Mouse (Mus musculus): ENCODE data around the gene Acsf2. TPM values are rescaled to one million over a fixed set of nuclear protein-coding genes. Genes with fewer than 3 reads are reported as not detected.

The Acsf2 gene
- polyA plus RNA-seq, 1 experiment from 2014 or later: 7.0 TPM

DNA sequence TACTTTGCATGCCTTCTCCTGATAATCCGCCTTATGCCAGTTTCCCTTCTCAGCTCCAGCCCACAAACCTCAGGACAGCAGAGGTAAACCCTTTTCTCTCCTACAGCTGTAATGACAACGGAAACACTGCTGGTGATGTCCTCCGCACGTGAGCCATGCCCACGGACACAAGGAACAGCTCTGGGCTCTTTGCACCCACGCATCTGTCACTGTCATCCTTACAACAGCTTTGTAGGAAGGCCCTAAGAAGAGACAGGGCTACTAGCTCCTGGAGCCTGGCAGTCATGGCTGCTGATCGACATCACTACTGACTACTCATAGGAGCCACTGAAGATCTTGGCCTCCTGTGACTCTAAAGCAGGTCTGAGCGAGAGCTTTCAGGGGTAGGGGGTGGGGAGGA lies 68.5 kb downstream of the Acsf2 start:
- Histone ChIP-seq H3K4me2 (ENCODE audit: low read length) (no peak overlapping the region), H3K36me3 (ENCODE audit: insufficient read depth, low read length) (no peaks in the 10 kb centered on the region), H3K4me1 (replicated peaks; ENCODE audit: insufficient read depth, low read length) (no peaks in the 10 kb centered on the region), H3K4me3 (replicated peaks; ENCODE audit: low read depth, low read length) (no peak overlapping the region), H3K9ac (ENCODE audit: low read depth, low read length) (no peak overlapping the region), H3K9me3 (replicated peaks; ENCODE audit: low read length) (no peaks in the 10 kb centered on the region), H3K27me3 (ENCODE audit: insufficient read depth, low read length) (no peaks in the 10 kb centered on the region), H3K27ac (no peak overlapping the region)
- ATAC-seq (replicated peaks; ENCODE audit: low FRiP score, low read depth) (no peak), DNase-seq (ENCODE audit: low spot score) (no peak)
- 78% methylated on average over 8 of the region's 8 CpGs for WGBS
- TF ChIP-seq CTCF (IDR thresholded peaks at IDR 0.05; ENCODE audit: low read depth): no peak

- 52% methylated on average over 3 of the region's 3 CpGs for WGBS
- Histone ChIP-seq H3K27me3 (ENCODE audit: insufficient read depth, low read length) (no peaks in the 10 kb centered on the region), H3K27ac (no peak overlapping the region), H3K9ac (ENCODE audit: low read depth, low read length) (no peak overlapping the region), H3K36me3 (ENCODE audit: insufficient read depth, low read length) (no peaks in the 10 kb centered on the region), H3K4me2 (ENCODE audit: low read length) (no peak overlapping the region), H3K4me1 (replicated peaks; ENCODE audit: insufficient read depth, low read length) (no peaks in the 10 kb centered on the region), H3K9me3 (replicated peaks; ENCODE audit: low read length) (no peaks in the 10 kb centered on the region), H3K4me3 (replicated peaks; ENCODE audit: low read depth, low read length) (no peak overlapping the region)
- TF ChIP-seq CTCF (IDR thresholded peaks at IDR 0.05; ENCODE audit: low read depth): no peak
- ATAC-seq (replicated peaks; ENCODE audit: low FRiP score, low read depth) (no peak), DNase-seq (ENCODE audit: low spot score) (peak; percentile 51)
Measured at GRCm38 (mm10) chr11:94528879-94529278, 72.8 kb downstream of the Acsf2 start.

DNA sequence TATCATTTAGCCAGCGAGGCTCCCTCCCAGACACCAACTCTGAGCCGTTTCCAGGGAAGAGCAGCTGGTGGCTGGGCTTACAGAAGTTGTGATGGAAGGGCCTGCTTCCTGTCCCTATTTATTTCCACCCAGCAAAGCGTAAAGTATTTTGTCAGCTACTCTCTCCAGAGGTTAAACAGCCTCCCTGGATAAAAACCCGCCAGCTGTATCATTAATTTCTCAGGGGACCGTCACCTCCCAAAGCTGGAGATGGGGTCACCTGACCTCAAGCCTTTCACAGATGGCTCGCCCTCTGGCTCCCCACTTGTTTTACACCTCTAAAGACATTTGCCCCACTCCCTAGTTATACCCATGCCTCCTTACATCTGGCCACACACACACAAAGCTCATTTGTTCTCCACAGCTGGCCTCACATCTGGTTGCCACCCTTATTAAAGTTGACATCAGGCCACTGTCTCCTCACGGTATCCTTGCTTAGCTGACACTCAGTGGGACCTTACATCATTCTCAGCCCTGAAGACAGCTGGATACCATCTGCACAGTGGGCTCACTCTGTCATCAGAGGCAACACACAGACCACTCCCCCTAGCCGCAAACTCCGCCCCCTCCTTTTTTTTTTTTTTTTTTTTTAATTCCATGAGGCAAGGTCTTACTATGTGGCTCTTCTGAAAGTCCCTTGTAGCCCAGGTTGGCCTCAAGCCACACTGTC lies 75.3 kb downstream of the Acsf2 start:
- Histone ChIP-seq H3K9me3 (replicated peaks; ENCODE audit: low read length) (no peaks in the 10 kb centered on the region), H3K4me3 (replicated peaks; ENCODE audit: low read depth, low read length) (no peak overlapping the region), H3K9ac (ENCODE audit: low read depth, low read length) (no peak overlapping the region), H3K36me3 (ENCODE audit: insufficient read depth, low read length) (no peaks in the 10 kb centered on the region), H3K27me3 (ENCODE audit: insufficient read depth, low read length) (no peaks in the 10 kb centered on the region), H3K4me2 (ENCODE audit: low read length) (no peak overlapping the region), H3K4me1 (replicated peaks; ENCODE audit: insufficient read depth, low read length) (peaks cover 10% of the 10 kb centered on the region; the same call in 1 of the 2 replicates), H3K27ac (peak overlapping the region; percentile 40)
- DNase-seq (ENCODE audit: low spot score) (peak; percentile 81), ATAC-seq (replicated peaks; ENCODE audit: low FRiP score, low read depth) (peak; percentile 79)
- 33% methylated on average over 9 of the region's 9 CpGs for WGBS
- no peak for TF ChIP-seq CTCF (IDR thresholded peaks at IDR 0.05; ENCODE audit: low read depth)

DNA sequence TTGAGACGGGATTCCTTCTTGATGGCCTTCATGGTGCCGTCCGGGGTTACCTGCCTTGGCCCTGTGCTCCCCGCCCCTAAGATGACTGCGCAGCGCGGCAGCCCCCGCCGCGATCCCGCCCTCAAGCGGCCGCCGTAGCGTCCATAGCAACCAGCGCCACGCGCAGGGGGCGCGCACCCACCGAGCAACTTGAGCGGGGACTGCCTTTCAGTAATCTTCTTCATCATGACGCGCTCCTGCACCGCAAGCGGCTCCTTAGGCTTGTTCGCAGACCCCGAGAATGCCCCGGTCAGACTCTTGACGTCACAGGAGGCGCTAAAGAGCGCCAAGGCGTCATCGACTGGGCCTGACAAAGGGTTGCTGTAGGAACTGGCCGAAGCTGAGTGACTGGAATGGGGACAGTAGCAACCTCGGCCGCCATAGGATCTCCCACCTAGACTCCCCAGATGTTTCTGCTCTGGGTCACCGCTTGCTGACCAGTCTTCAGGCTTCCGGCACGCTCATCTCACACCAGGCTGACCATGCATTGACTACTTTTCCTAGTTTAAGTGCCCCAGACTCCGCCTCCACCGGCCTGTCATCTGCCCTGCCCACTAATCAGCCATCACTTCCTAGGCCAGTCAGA lies 80.3 kb downstream of the Acsf2 start, which contains the start of gene Mycbpap:
TSS of gene Mycbpap (minus strand) at position 524 of the 625 bp plus-strand sequence.
- Histone ChIP-seq H3K4me1 (replicated peaks; ENCODE audit: insufficient read depth, low read length) (peaks cover 22% of the 10 kb centered on the region), H3K4me2 (ENCODE audit: low read length) (peak within 1 kb of the TSS; percentile 91), H3K9me3 (replicated peaks; ENCODE audit: low read length) (no peaks in the 10 kb centered on the region), H3K4me3 (replicated peaks; ENCODE audit: low read depth, low read length) (peak within 1 kb of the TSS; percentile 45), H3K27me3 (ENCODE audit: insufficient read depth, low read length) (no peaks in the 10 kb centered on the region), H3K9ac (ENCODE audit: low read depth, low read length) (peak within 1 kb of the TSS; percentile 62), H3K27ac (peak within 1 kb of the TSS; percentile 76), H3K36me3 (ENCODE audit: insufficient read depth, low read length) (no peaks in the 10 kb centered on the region)
- DNase-seq (ENCODE audit: low spot score) (peak; percentile 80), ATAC-seq (replicated peaks; ENCODE audit: low FRiP score, low read depth) (peak; percentile 55)
- TF ChIP-seq CTCF (IDR thresholded peaks at IDR 0.05; ENCODE audit: low read depth): peak; percentile 27; the same call in 1 of the 2 replicates
- under 1% methylated on average over 42 of the region's 42 CpGs for WGBS

DNA sequence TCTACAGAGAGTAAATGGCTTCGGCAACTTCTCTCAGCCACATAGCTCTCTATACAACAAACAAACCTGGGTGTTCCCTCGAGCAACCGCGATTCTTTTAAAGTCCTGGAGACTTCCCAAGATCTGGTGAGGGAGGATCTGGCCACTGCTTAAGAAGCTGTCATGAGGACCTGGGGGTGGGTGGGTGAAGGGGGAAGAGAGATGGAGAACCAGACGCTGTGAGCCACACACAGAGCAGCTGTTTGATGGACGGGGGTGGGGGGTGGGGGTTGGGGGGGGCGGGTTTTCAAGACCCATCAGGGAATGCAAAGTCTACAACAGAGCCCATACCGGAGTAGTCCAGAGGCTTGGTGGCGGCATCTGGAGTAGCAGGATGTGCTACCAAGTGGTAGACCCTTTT lies 88.2 kb downstream of the Acsf2 start:
- 46% methylated on average over 9 of the region's 9 CpGs for WGBS
- Histone ChIP-seq H3K27ac (no peak overlapping the region), H3K9ac (ENCODE audit: low read depth, low read length) (no peak overlapping the region), H3K4me1 (replicated peaks; ENCODE audit: insufficient read depth, low read length) (peaks cover 5% of the 10 kb centered on the region; the same call in 1 of the 2 replicates), H3K4me3 (replicated peaks; ENCODE audit: low read depth, low read length) (no peak overlapping the region), H3K27me3 (ENCODE audit: insufficient read depth, low read length) (no peaks in the 10 kb centered on the region), H3K4me2 (ENCODE audit: low read length) (no peak overlapping the region), H3K36me3 (ENCODE audit: insufficient read depth, low read length) (no peaks in the 10 kb centered on the region), H3K9me3 (replicated peaks; ENCODE audit: low read length) (no peaks in the 10 kb centered on the region)
- peak; percentile 46 for DNase-seq (ENCODE audit: low spot score)
- TF ChIP-seq CTCF (IDR thresholded peaks at IDR 0.05; ENCODE audit: low read depth): no peak
- ATAC-seq (replicated peaks; ENCODE audit: low FRiP score, low read depth): no peak

GRCm38 (mm10) chr11:94508976-94509375 lies 92.7 kb downstream of the Acsf2 start:
- Histone ChIP-seq H3K27me3 (ENCODE audit: insufficient read depth, low read length) (no peaks in the 10 kb centered on the region), H3K36me3 (ENCODE audit: insufficient read depth, low read length) (no peaks in the 10 kb centered on the region), H3K4me2 (ENCODE audit: low read length) (no peak overlapping the region), H3K9ac (ENCODE audit: low read depth, low read length) (no peak overlapping the region), H3K4me1 (replicated peaks; ENCODE audit: insufficient read depth, low read length) (peaks cover 5% of the 10 kb centered on the region; the same call in 1 of the 2 replicates), H3K4me3 (replicated peaks; ENCODE audit: low read depth, low read length) (no peak overlapping the region), H3K9me3 (replicated peaks; ENCODE audit: low read length) (no peaks in the 10 kb centered on the region), H3K27ac (peak overlapping the region; percentile 75)
- no peak for DNase-seq (ENCODE audit: low spot score)
- 75% methylated on average over 10 of the region's 10 CpGs for WGBS
- no peak; the same call in 1 of the 2 replicates for ATAC-seq (replicated peaks; ENCODE audit: low FRiP score, low read depth)
- no peak for TF ChIP-seq CTCF (IDR thresholded peaks at IDR 0.05; ENCODE audit: low read depth)

Other genes with a start within 250 kb of the Acsf2 start
- gene Abcc3, start 208.9 kb downstream of the Acsf2 start, polyA plus RNA-seq (2015; fragmentation: Nextera tagmentation; extraction: Ambion mirVana): 9.1 and 10.5 TPM in 2 replicates
- gene Cacna1g, start 127.7 kb downstream of the Acsf2 start, polyA plus RNA-seq (2015; fragmentation: Nextera tagmentation; extraction: Ambion mirVana): 4.4 and 5.2 TPM in 2 replicates
- gene Spata20, start 115.7 kb downstream of the Acsf2 start, polyA plus RNA-seq (2015; fragmentation: Nextera tagmentation; extraction: Ambion mirVana): 0.40 TPM in 1 of 2 replicates, not detected in the other
- gene Epn3, start 101.9 kb downstream of the Acsf2 start, polyA plus RNA-seq (2015; fragmentation: Nextera tagmentation; extraction: Ambion mirVana): 34.7 and 37.5 TPM in 2 replicates
- gene Mycbpap, start 80.1 kb downstream of the Acsf2 start, polyA plus RNA-seq (2015; fragmentation: Nextera tagmentation; extraction: Ambion mirVana): 3.2 and 3.5 TPM in 2 replicates
- 4.0 and 5.6 TPM in 2 replicates for gene Rsad1, start 52.6 kb downstream of the Acsf2 start, polyA plus RNA-seq (2015; fragmentation: Nextera tagmentation; extraction: Ambion mirVana)
- gene Chad, start 36.8 kb downstream of the Acsf2 start, polyA plus RNA-seq (2015; fragmentation: Nextera tagmentation; extraction: Ambion mirVana): 0.41 and 0.50 TPM in 2 replicates
- gene Lrrc59, start 27.9 kb upstream of the Acsf2 start, polyA plus RNA-seq (2015; fragmentation: Nextera tagmentation; extraction: Ambion mirVana): 119 and 135 TPM in 2 replicates
- gene Mrpl27, start 51.9 kb upstream of the Acsf2 start, polyA plus RNA-seq (2015; fragmentation: Nextera tagmentation; extraction: Ambion mirVana): 135 and 144 TPM in 2 replicates
- gene Eme1, start 52.1 kb upstream of the Acsf2 start, polyA plus RNA-seq (2015; fragmentation: Nextera tagmentation; extraction: Ambion mirVana): 7.9 and 8.1 TPM in 2 replicates
- 18.4 and 21.4 TPM in 2 replicates for gene Xylt2, start 75.6 kb upstream of the Acsf2 start, polyA plus RNA-seq (2015; fragmentation: Nextera tagmentation; extraction: Ambion mirVana)
- gene Gm11541, start 102.6 kb upstream of the Acsf2 start, polyA plus RNA-seq (2015; fragmentation: Nextera tagmentation; extraction: Ambion mirVana): 1.3 and 1.4 TPM in 2 replicates
- 0.26 and 0.28 TPM in 2 replicates for gene Cdc34b, start 139.9 kb upstream of the Acsf2 start, polyA plus RNA-seq (2015; fragmentation: Nextera tagmentation; extraction: Ambion mirVana)
- not detected in 2 replicates for gene Tmem92, start 180.8 kb upstream of the Acsf2 start, polyA plus RNA-seq (2015; fragmentation: Nextera tagmentation; extraction: Ambion mirVana)